Mouse (Mus musculus): ENCODE results near the gene Olfr599. TPM values are rescaled to one million over a fixed set of nuclear protein-coding genes. Genes with fewer than 3 reads are reported as not detected.
"Not testable (repeated sequence)": the region's sequence is repeated elsewhere in the genome, so short reads cannot be mapped to it uniquely, and the experiment has no call there.

Gene Olfr599
- not detected for total RNA-seq (2021)

DNA sequence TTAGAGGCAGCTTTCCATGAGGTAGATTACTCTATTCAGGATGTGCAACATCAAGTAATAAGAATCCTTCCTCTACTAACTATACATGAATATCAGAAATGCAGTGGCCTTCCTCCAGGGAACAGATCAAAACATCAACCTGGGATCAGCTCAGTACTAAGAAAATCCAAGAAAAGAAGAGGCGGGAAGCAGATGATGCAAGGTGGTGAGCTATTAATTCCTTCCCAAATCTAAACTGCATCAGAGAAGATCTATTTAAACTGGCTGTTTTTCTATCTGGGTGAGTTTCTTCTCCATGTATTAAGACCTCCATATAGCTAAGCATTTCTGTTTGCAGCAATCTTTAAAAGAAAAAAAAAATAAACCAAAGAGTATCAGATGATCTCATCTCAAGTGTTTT is at the start of gene Olfr599:
Gene Olfr599 (plus strand): TSS at position 301 of the 400 bp plus-strand sequence.
- no peak for DNase-seq (ENCODE audit: extremely low spot score in 1 of 2, low spot score in 1 of 2)

DNA sequence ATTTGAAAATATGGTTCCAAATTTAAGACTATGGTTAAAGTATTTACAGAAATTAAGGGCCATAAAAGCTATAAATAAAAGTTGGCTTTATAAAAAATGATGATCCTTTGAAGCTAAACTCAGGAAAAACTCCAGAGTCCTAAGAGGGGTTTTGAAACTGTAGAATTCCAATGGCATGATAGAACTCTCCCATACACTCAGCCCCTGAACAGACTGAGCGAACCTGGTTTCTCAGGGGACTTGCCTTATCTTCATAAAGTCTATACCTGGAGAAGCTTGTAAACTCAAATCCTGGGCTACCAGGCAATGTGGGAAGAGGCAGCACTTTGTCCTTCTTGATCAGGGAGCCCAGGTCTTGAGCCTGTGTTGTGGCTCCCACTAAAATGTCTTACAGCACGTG is 30.4 kb upstream of the Olfr599 start, which contains the start of gene Olfr596:
Gene Olfr596 (plus strand): TSS at position 301 of the 400 bp plus-strand sequence.
- not testable (repeated sequence) for DNase-seq (ENCODE audit: extremely low spot score in 1 of 2, low spot score in 1 of 2)

DNA sequence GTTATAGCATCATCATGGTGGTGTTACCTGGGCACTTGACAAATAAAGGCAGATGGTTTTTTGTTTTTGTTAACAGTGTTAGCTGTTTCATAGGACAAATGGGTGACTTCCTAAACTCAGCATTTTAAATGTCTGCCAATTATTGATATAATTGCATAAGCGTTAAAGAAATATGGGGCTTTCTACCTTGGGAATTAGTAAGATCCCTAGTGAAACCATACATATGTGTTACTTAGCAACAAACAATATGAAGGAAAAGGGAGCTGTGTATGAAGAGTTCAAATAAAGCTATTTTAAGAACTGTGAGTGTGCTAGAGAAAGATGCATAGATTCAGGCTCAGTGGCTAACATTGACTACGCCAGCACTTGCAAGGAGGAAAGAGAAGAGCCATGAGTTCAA is 19.7 kb upstream of the Olfr599 start, which contains the start of gene Olfr597:
Gene Olfr597 (plus strand): TSS at position 301 of the 400 bp plus-strand sequence.
- not testable (repeated sequence) for DNase-seq (ENCODE audit: extremely low spot score in 1 of 2, low spot score in 1 of 2)

DNA sequence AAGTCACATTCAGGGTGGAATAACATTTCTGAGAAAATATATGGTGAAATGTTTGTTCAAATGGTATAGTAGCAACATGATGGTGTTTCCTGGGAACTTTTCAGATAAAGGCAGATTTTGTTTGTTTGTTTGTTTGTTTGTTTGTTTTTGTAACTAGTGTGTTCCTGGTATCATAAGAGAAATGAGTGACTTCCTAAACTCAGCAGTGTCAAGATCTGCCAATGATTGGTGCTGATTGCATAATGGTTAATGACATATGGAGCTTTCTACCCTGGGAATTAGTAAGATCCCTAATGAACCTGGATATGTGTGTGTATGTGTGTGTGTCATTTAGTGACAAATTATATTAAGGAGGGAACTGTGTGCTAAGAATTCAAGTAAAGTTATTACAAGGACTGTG is 12.4 kb upstream of the Olfr599 start, which contains the start of gene Olfr598:
Gene Olfr598 (plus strand): TSS at position 301 of the 400 bp plus-strand sequence.
- DNase-seq (ENCODE audit: extremely low spot score in 1 of 2, low spot score in 1 of 2), result no peak

DNA sequence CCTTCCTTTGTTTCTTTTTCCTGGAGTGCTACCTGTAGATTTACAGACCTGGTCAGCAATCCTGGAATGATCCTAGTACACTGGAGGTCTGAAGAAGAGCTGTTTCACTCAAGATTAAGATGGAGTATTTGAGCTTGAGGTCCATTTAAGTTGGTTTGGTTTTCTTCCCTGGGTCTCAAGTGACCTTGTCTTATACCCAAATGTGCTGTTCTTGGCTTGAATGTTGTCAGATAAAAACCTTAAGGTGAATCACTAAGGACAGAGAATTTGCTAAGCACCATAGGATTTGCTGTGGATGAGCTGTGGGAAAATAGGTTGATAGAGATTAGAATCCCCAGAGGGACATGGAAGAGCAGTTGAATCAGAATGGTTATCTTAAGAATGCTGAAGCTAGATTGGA is 13.9 kb downstream of the Olfr599 start, which contains the start of gene Olfr600:
Gene Olfr600 (minus strand): TSS at position 101 of the 400 bp plus-strand sequence.
- DNase-seq (ENCODE audit: extremely low spot score in 1 of 2, low spot score in 1 of 2), result no peak

DNA sequence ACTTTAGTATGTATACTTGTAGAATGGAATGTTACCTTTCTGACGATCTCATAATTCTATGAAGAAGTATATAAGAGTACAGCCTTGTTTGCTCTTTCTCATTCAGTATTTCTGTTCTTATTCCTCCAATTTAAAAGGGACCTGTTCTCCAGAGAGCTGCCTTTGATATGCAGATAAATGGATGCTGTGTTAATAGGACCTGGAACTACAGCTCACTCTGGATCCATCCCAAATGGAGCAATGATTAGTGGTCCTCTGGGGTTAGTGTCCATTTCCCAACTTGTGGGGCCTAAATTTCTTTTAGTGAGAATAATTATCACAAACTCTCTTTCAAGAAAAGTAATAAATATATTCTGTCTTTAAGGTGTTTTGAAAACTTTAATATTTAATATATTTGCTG is 26.8 kb downstream of the Olfr599 start, which contains the start of gene Olfr601:
Gene Olfr601 (minus strand): TSS at position 101 of the 400 bp plus-strand sequence.
- no peak for DNase-seq (ENCODE audit: extremely low spot score in 1 of 2, low spot score in 1 of 2)

DNA sequence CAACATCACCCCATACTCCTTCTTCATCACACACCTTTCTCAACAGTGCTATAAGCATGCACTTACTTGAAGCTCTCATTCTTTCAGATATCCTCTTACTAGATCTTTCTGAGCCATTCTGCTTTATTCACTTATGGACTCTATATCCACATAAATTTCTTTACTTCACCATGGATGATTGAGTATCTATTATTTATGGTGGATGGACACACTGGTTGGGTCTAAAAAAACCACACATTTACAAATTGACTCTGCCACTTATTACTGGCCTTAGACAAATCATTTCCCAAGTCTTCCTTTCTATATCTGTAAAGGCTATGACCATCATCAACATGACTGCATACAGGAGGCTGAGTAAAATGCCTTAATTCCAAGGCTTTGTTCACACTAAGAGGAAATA is 50.4 kb downstream of the Olfr599 start, which contains the start of gene Olfr603:
Gene Olfr603 (minus strand): TSS at position 101 of the 400 bp plus-strand sequence.
- DNase-seq (ENCODE audit: extremely low spot score in 1 of 2, low spot score in 1 of 2), result no peak

Other genes with a start within 250 kb of the Olfr599 start
- gene Olfr585, start 238.2 kb upstream of the Olfr599 start, total RNA-seq (2021), result not detected
- gene Olfr586, start 210.3 kb upstream of the Olfr599 start, total RNA-seq (2021), result not detected
- not detected for gene Olfr588-ps1, start 195.0 kb upstream of the Olfr599 start, total RNA-seq (2021)
- not detected for gene Olfr589, start 179.6 kb upstream of the Olfr599 start, total RNA-seq (2021)
- gene Olfr591, start 157.6 kb upstream of the Olfr599 start, total RNA-seq (2021), result not detected
- not detected for gene Olfr592, start 151.1 kb upstream of the Olfr599 start, total RNA-seq (2021)
- gene Olfr593, start 124.1 kb upstream of the Olfr599 start, total RNA-seq (2021), result not detected
- gene Olfr594, start 118.9 kb upstream of the Olfr599 start, total RNA-seq (2021), result not detected
- gene Usp17ld, start 83.4 kb upstream of the Olfr599 start, total RNA-seq (2021), result not detected
- not detected for gene Olfr596, start 30.3 kb upstream of the Olfr599 start, total RNA-seq (2021)
- not detected for gene Olfr597, start 19.6 kb upstream of the Olfr599 start, total RNA-seq (2021)
- gene Olfr598, start 12.3 kb upstream of the Olfr599 start, total RNA-seq (2021), result not detected
- not detected for gene Olfr600, start 13.8 kb downstream of the Olfr599 start, total RNA-seq (2021)
- gene Olfr601, start 26.7 kb downstream of the Olfr599 start, total RNA-seq (2021), result not detected
- gene Olfr603, start 50.3 kb downstream of the Olfr599 start, total RNA-seq (2021), result not detected
- not detected for gene Usp17lc, start 79.2 kb downstream of the Olfr599 start, total RNA-seq (2021)
- not detected for gene Olfr605, start 109.5 kb downstream of the Olfr599 start, total RNA-seq (2021)
- gene Olfr606, start 113.1 kb downstream of the Olfr599 start, total RNA-seq (2021), result not detected
- not detected for gene Olfr607, start 128.2 kb downstream of the Olfr599 start, total RNA-seq (2021)
- gene Olfr608, start 134.0 kb downstream of the Olfr599 start, total RNA-seq (2021), result not detected
- not detected for gene Olfr609, start 162.1 kb downstream of the Olfr599 start, total RNA-seq (2021)
- gene Olfr610, start 176.2 kb downstream of the Olfr599 start, total RNA-seq (2021), result not detected
- gene Olfr611, start 184.9 kb downstream of the Olfr599 start, total RNA-seq (2021), result not detected
- gene Olfr612, start 206.8 kb downstream of the Olfr599 start, total RNA-seq (2021), result not detected
- gene Olfr613, start 212.2 kb downstream of the Olfr599 start, total RNA-seq (2021), result not detected
- not detected for gene Olfr615, start 220.2 kb downstream of the Olfr599 start, total RNA-seq (2021)
- not detected for gene Olfr616, start 233.2 kb downstream of the Olfr599 start, total RNA-seq (2021)
- not detected for gene Olfr617, start 237.1 kb downstream of the Olfr599 start, total RNA-seq (2021)